Mouse (Mus musculus): ENCODE data around the gene Ap3b1. TPM values are rescaled to one million over a fixed set of nuclear protein-coding genes. Genes with fewer than 3 reads are reported as not detected.
A peak's percentile ranks its signal among the peaks of the same experiment; 100 is the strongest.

Gene Ap3b1
- polyA plus RNA-seq, 1 experiment from 2014 or later: 41.5 TPM

DNA sequence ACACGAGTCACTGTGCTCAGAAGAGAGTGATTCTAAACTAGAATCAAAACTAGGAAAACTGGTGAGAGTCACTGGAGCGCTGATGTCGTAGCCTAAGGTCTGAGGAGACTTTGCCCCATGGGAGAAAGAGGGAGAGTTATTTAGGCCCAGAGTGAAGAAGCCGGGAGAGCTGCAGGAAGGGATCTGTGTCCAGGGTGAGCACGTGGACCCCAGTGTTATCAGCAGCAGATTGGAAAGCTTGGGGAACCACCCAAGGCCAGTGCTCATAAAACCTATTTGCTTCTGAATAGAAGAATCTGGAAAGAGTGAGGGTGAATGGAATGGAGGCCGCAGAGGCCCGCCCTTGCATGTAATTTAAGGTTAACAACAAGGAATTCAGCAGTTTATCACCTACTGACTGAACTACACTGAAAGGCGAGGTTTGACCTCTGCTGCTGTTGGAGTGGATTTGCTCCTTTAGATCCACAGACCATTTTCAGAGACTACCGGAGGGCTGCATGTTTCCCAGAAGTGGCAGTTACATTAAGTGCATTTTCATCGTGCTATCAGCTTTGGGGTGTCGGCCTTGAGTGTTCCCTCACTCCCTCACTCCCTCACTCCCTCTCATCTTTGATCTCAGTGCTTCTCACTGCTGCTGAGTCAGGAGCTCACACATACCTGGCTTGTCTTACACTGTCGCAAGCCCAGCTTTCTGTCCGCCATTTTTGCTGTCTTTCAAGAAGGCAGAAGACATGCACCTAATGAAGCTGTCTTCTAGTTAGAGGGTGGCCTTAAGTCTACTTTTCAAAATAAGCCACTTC is 6.5 kb downstream of the Ap3b1 start:
- H3K27ac ChIP-seq (replicated peaks; ENCODE audit: low read depth, low read length): no peak overlapping the region
- 0 out of 2 replicates have a peak, but pooled peaks cover 4% of the 10 kb centered on the region for H3K36me3 ChIP-seq (ENCODE audit: control insufficient read depth, insufficient read depth, low read length)
- H3K4me3 ChIP-seq (ENCODE audit: low read depth, low read length): no peak overlapping the region
- H3K9me3 ChIP-seq (ENCODE audit: control insufficient read depth, low read length): no peaks in the 10 kb centered on the region
- ATAC-seq (ENCODE audit: low read depth) (no peak), DNase-seq (ENCODE audit: low spot score) (no peak)
- no peaks in the 10 kb centered on the region for H3K27me3 ChIP-seq (replicated peaks; ENCODE audit: control insufficient read depth, insufficient read depth, low read length)
- no peak overlapping the region for H3K4me2 ChIP-seq (ENCODE audit: low read depth, low read length)
- WGBS: 86% methylated on average over 13 of the region's 13 CpGs
- no peak overlapping the region for H3K9ac ChIP-seq (ENCODE audit: low read depth, low read length)
- 0 out of 2 replicates have a peak, but pooled peaks cover under 1% of the 10 kb centered on the region for H3K4me1 ChIP-seq (ENCODE audit: control insufficient read depth, insufficient read depth, low read length)

DNA sequence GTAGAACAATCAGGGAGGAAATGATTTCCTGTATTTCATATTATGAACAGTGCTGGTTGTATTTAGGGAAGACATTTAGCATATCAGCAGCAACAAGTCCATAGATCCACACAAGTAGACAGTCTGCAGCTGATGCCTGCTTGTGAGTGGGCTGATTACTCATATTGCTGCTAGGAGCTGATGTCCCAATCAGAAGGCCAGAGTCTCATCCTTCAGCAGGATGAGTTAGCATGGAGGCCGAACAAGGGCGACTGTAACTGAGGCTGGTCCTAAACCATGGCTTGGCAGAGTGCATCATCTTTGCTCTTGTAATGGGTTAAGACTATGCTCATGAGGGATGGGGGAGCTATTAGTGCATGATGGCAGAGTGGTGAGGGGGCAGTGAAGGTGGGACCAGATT is 9.1 kb downstream of the Ap3b1 start:
- Histone ChIP-seq H3K27me3 (replicated peaks; ENCODE audit: control insufficient read depth, insufficient read depth, low read length) (no peaks in the 10 kb centered on the region), H3K9ac (ENCODE audit: low read depth, low read length) (no peak overlapping the region), H3K27ac (replicated peaks; ENCODE audit: low read depth, low read length) (no peak overlapping the region), H3K4me2 (ENCODE audit: low read depth, low read length) (no peak overlapping the region), H3K4me3 (ENCODE audit: low read depth, low read length) (no peak overlapping the region), H3K9me3 (ENCODE audit: control insufficient read depth, low read length) (no peaks in the 10 kb centered on the region), H3K36me3 (ENCODE audit: control insufficient read depth, insufficient read depth, low read length) (no peaks in the 10 kb centered on the region), H3K4me1 (ENCODE audit: control insufficient read depth, insufficient read depth, low read length) (no peaks in the 10 kb centered on the region)
- 96% methylated on average over 2 of the region's 2 CpGs for WGBS
- ATAC-seq (ENCODE audit: low read depth) (no peak), DNase-seq (ENCODE audit: low spot score) (no peak)

DNA sequence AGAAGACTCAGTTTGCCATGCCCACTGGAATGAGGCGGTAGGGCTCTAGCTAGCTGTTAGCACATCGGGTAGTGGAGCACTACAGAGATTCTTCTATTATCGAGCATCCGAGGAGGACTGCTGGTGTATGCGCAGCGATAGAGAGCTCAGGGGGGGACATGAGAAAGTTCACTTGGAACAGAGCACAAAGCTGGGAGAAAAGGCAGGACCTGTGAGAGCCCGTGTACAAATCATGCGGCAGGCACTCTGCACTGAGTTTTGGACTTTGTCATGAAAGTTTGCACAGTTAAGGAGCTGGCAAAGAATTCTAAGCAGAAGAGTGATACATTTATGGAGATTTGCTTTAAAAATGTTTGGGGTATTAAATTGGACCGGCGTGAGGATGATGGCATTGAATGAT is 11.8 kb downstream of the Ap3b1 start:
- no peak for ATAC-seq (ENCODE audit: low read depth)
- Histone ChIP-seq H3K27me3 (replicated peaks; ENCODE audit: control insufficient read depth, insufficient read depth, low read length) (no peaks in the 10 kb centered on the region), H3K36me3 (ENCODE audit: control insufficient read depth, insufficient read depth, low read length) (no peaks in the 10 kb centered on the region), H3K9ac (ENCODE audit: low read depth, low read length) (no peak overlapping the region), H3K9me3 (ENCODE audit: control insufficient read depth, low read length) (no peaks in the 10 kb centered on the region), H3K4me2 (ENCODE audit: low read depth, low read length) (no peak overlapping the region), H3K27ac (replicated peaks; ENCODE audit: low read depth, low read length) (no peak overlapping the region), H3K4me3 (ENCODE audit: low read depth, low read length) (no peak overlapping the region), H3K4me1 (ENCODE audit: control insufficient read depth, insufficient read depth, low read length) (no peaks in the 10 kb centered on the region)
- 93% methylated on average over 10 of the region's 10 CpGs for WGBS
- DNase-seq (ENCODE audit: low spot score): no peak

DNA sequence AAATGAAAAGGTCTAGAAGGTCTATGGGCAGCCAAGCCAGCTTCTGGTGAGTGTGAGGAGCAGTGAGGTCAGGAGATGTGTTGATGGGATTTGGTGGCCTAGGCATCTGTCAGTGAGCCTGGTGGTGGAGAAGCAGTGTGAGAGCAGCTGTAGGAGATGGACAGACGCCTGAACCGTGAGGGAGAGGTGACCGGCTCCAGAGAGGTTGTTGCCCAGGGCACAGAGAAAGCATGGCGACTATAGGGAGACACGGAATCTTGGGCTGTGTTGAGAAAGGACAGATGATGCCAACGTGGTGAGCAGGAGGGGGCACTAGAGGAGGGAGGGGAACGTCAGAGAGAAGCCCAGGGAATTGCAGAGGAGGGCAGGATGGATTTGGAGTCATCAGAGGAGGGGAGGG is 13.3 kb downstream of the Ap3b1 start:
- WGBS: 76% methylated on average over 7 of the region's 7 CpGs
- no peaks in the 10 kb centered on the region for H3K27me3 ChIP-seq (replicated peaks; ENCODE audit: control insufficient read depth, insufficient read depth, low read length)
- H3K9me3 ChIP-seq (ENCODE audit: control insufficient read depth, low read length): no peaks in the 10 kb centered on the region
- H3K9ac ChIP-seq (ENCODE audit: low read depth, low read length): no peak overlapping the region
- H3K4me2 ChIP-seq (ENCODE audit: low read depth, low read length): no peak overlapping the region
- DNase-seq (ENCODE audit: low spot score): no peak
- H3K4me1 ChIP-seq (ENCODE audit: control insufficient read depth, insufficient read depth, low read length): no peaks in the 10 kb centered on the region
- H3K4me3 ChIP-seq (ENCODE audit: low read depth, low read length): no peak overlapping the region
- H3K27ac ChIP-seq (replicated peaks; ENCODE audit: low read depth, low read length): no peak overlapping the region
- no peaks in the 10 kb centered on the region for H3K36me3 ChIP-seq (ENCODE audit: control insufficient read depth, insufficient read depth, low read length)
- ATAC-seq (ENCODE audit: low read depth): no peak

DNA sequence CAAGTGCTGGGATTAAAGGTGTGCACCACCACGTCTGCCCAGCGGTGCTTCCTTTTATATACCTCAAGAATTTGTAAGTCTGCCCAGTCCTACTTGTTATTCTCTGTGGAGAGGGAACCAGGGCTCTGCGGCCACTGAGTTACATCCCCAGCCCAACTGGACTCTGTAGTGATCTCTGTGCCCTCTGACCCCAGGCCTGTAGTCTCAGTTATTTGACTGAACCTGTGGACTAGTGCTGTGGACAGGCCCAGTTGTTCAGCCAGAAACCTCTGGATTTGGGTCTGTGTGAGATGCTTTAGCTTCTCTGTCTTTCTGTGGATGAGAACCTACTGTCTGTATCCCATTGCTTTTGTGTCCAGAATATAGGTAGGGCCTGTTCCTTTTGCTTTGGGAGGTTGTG is 15.4 kb downstream of the Ap3b1 start:
- no peak overlapping the region for H3K4me2 ChIP-seq (ENCODE audit: low read depth, low read length)
- ATAC-seq (ENCODE audit: low read depth): no peak
- no peaks in the 10 kb centered on the region for H3K27me3 ChIP-seq (replicated peaks; ENCODE audit: control insufficient read depth, insufficient read depth, low read length)
- DNase-seq (ENCODE audit: low spot score): no peak
- no peaks in the 10 kb centered on the region for H3K36me3 ChIP-seq (ENCODE audit: control insufficient read depth, insufficient read depth, low read length)
- H3K27ac ChIP-seq (replicated peaks; ENCODE audit: low read depth, low read length): no peak overlapping the region
- H3K4me1 ChIP-seq (ENCODE audit: control insufficient read depth, insufficient read depth, low read length): no peaks in the 10 kb centered on the region; the same call in 1 of the 2 replicates
- H3K4me3 ChIP-seq (ENCODE audit: low read depth, low read length): no peak overlapping the region
- no peaks in the 10 kb centered on the region for H3K9me3 ChIP-seq (ENCODE audit: control insufficient read depth, low read length)
- no peak overlapping the region for H3K9ac ChIP-seq (ENCODE audit: low read depth, low read length)
- 93% methylated on average over 3 of the region's 3 CpGs for WGBS

DNA sequence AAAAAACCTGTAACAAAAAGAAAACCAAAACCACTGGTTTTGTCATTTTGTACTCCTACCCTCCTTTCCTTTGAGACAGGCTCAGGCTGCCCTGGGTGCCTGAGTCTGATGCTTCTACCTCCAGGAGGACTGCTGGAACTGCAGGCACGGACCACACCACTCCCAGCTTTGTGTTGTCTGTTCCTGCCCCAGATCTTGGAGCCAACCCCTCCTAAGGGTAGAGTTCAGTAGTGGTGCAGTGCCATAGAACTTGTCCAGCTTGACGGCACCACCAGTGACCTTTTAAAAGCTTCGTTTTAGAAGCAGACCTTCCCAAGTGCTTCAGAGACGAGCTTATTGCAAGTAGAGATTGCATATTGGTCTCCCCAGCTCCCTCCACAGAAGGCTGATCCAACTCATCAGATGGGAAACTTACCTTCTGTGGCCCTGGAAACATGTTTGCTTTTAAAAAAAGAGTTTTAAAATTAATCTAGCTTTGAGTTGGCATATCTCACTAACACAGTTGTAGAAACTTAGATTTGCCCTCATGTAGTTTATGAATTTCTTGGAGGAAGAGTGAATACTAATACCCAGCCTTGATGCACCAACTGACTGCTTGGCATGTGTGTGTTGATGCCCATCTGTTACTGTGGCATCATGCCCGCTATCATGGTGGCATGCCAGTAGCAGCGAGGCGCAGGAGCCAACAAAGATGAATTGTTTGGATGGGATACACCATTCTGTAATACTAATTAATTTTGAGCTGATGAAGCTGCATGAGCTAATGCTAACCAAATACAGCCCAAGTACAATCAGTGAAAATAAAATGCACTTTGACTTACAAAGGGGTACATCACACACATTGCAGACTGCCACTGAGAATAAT is 17.0 kb downstream of the Ap3b1 start:
- Histone ChIP-seq H3K27me3 (replicated peaks; ENCODE audit: control insufficient read depth, insufficient read depth, low read length) (no peaks in the 10 kb centered on the region), H3K4me2 (ENCODE audit: low read depth, low read length) (no peak overlapping the region), H3K36me3 (ENCODE audit: control insufficient read depth, insufficient read depth, low read length) (no peaks in the 10 kb centered on the region), H3K4me3 (ENCODE audit: low read depth, low read length) (no peak overlapping the region), H3K9ac (ENCODE audit: low read depth, low read length) (no peak overlapping the region), H3K9me3 (ENCODE audit: control insufficient read depth, low read length) (no peaks in the 10 kb centered on the region), H3K27ac (replicated peaks; ENCODE audit: low read depth, low read length) (no peak overlapping the region), H3K4me1 (ENCODE audit: control insufficient read depth, insufficient read depth, low read length) (no peaks in the 10 kb centered on the region; the same call in 1 of the 2 replicates)
- 84% methylated on average over 7 of the region's 7 CpGs for WGBS
- DNase-seq (ENCODE audit: low spot score): no peak
- no peak; the same call in 1 of the 2 replicates for ATAC-seq (ENCODE audit: low read depth)

DNA sequence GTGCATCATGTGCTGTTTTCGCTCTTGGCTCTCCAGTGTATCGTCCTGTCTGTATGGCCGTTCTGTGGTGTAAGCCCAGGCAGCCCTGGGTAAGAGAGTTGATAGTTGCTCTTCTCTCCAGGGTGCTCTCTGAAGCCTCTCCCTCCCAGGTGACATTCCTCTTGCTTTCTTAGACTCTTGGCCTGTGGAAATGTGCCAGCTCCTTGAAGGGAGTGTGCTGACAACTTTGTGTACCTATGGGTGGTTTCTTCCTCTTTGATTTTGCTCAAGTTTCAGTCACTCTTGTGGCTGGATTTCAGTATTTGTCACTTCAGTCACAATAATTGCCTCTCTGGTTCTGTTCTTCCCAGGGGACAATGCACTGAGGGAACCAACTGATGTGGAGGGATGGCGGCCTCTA is 20.2 kb downstream of the Ap3b1 start:
- DNase-seq (ENCODE audit: low spot score): peak; percentile 42
- Histone ChIP-seq H3K9ac (ENCODE audit: low read depth, low read length) (no peak overlapping the region), H3K27me3 (replicated peaks; ENCODE audit: control insufficient read depth, insufficient read depth, low read length) (no peaks in the 10 kb centered on the region), H3K9me3 (ENCODE audit: control insufficient read depth, low read length) (no peaks in the 10 kb centered on the region), H3K27ac (replicated peaks; ENCODE audit: low read depth, low read length) (no peak overlapping the region), H3K4me1 (ENCODE audit: control insufficient read depth, insufficient read depth, low read length) (no peaks in the 10 kb centered on the region; the same call in 1 of the 2 replicates), H3K36me3 (ENCODE audit: control insufficient read depth, insufficient read depth, low read length) (no peaks in the 10 kb centered on the region), H3K4me2 (ENCODE audit: low read depth, low read length) (no peak overlapping the region), H3K4me3 (ENCODE audit: low read depth, low read length) (no peak overlapping the region)
- WGBS: 66% methylated on average over 4 of the region's 4 CpGs
- ATAC-seq (ENCODE audit: low read depth): peak; percentile 33; the same call in 1 of the 2 replicates

DNA sequence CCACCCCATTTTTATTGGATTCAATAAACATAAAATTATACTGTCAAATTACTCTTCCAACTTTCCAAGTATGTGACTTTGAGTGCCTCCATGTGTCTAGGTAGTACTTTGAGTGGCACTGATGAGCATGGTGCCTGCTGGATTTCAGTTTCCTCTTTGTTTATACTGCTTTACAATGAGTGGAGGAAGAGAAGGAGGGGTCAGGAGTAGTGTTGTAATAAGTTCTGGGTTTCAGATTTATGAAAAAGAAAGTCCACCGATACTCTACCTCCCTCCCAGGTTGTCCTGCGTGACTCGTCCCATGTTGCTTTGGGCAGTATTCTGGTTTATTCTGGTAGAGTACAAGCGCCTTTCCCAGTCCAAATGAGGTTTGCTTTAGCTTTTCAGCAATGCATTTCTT is 22.7 kb downstream of the Ap3b1 start:
- no peak for ATAC-seq (ENCODE audit: low read depth)
- Histone ChIP-seq H3K4me2 (ENCODE audit: low read depth, low read length) (no peak overlapping the region), H3K9ac (ENCODE audit: low read depth, low read length) (no peak overlapping the region), H3K27me3 (replicated peaks; ENCODE audit: control insufficient read depth, insufficient read depth, low read length) (no peaks in the 10 kb centered on the region), H3K4me3 (ENCODE audit: low read depth, low read length) (no peak overlapping the region), H3K9me3 (ENCODE audit: control insufficient read depth, low read length) (no peaks in the 10 kb centered on the region), H3K27ac (replicated peaks; ENCODE audit: low read depth, low read length) (no peak overlapping the region), H3K36me3 (ENCODE audit: control insufficient read depth, insufficient read depth, low read length) (no peaks in the 10 kb centered on the region), H3K4me1 (ENCODE audit: control insufficient read depth, insufficient read depth, low read length) (no peaks in the 10 kb centered on the region; the same call in 1 of the 2 replicates)
- no peak for DNase-seq (ENCODE audit: low spot score)
- WGBS: 65% methylated on average over 4 of the region's 4 CpGs

Measured in embryonic facial prominence, embryonic 14.5 days (tissue).